Mouse (Mus musculus) embryonic facial prominence, embryonic 13.5 days (tissue): Measurements from ENCODE around the gene Arhgap8. TPM values are rescaled to one million over a fixed set of nuclear protein-coding genes. Genes with fewer than 3 reads are reported as not detected.

Experiments used
- ATAC-seq: fragments of 200-750 bp; cut with Nextera tagmentation; 2 replicates; pipeline ENCODE4 v1.8.0; 2017; ENCODE audit warnings: low read depth; ENCODE audit not compliant: insufficient number of reproducible peaks, insufficient read depth, low FRiP score, low TSS enrichment
- H3K27ac ChIP-seq: fragments of 300-500 bp; sonication (generic); 2 replicates; pipeline ENCODE4 v1.5.1; 2015; ENCODE audit warnings: moderate library complexity, mild to moderate bottlenecking, inconsistent platforms
- H3K27me3 ChIP-seq: fragments of 300-500 bp; sonication (generic); 2 replicates; pipeline ENCODE4 v1.6.1; 2015; ENCODE audit warnings: mild to moderate bottlenecking, inconsistent platforms
- H3K36me3 ChIP-seq: fragments of 300-500 bp; sonication (generic); 2 replicates; pipeline ENCODE4 v1.6.1; 2015; ENCODE audit warnings: mild to moderate bottlenecking, inconsistent platforms
- H3K4me1 ChIP-seq: fragments of 300-500 bp; sonication (generic); 2 replicates; pipeline ENCODE4 v1.6.1; 2015; ENCODE audit warnings: inconsistent platforms
- H3K4me2 ChIP-seq: fragments of 300-500 bp; sonication (generic); 2 replicates; pipeline ENCODE4 v1.6.1; 2015; ENCODE audit warnings: moderate library complexity, mild to moderate bottlenecking, inconsistent platforms
- H3K4me3 ChIP-seq: fragments of 300-500 bp; sonication (generic); 2 replicates; pipeline ENCODE4 v1.5.1; 2015; ENCODE audit warnings: mild to moderate bottlenecking, inconsistent platforms
- H3K9ac ChIP-seq: fragments of 300-500 bp; sonication (generic); 2 replicates; pipeline ENCODE4 v1.6.1; 2015; ENCODE audit warnings: mild to moderate bottlenecking, inconsistent platforms
- H3K9me3 ChIP-seq: fragments of 300-500 bp; sonication (generic); 2 replicates; pipeline ENCODE4 v1.6.1; 2016; ENCODE audit warnings: inconsistent platforms
- WGBS: fragments of 180-500 bp; shearing (Covaris S2); methylation state at CpG from one replicate; pipeline ENCODE4 v1.1.7; 2015; ENCODE audit warnings: mixed read lengths; 5-methylcytosine and 5-hydroxymethylcytosine counted together
- polyA plus RNA-seq: library from polyadenylated mRNA; unstranded; fragments of >200 nt; fragmentation: Nextera tagmentation; extraction: Ambion mirVana; gene quantifications from 2 replicates; pipeline ENCODE4 v1.2.1, GENCODE M21; 2015

The Arhgap8 gene
- 3.9 and 6.0 TPM in 2 replicates for polyA plus RNA-seq

GRCm38 (mm10) chr15:84719791-84720190 is at the start of gene Arhgap8:
Gene Arhgap8 (plus strand): TSS chr15:84720052.
- Histone ChIP-seq H3K27me3 (peaks cover 20% of the 10 kb centered on the region), H3K9ac (peak within 1 kb of the TSS; percentile 64), H3K36me3 (no peaks in the 10 kb centered on the region), H3K4me3 (peak within 1 kb of the TSS; percentile 43), H3K4me2 (peak within 1 kb of the TSS; percentile 83), H3K9me3 (no peaks in the 10 kb centered on the region), H3K27ac (peak within 1 kb of the TSS; percentile 44; the same call in 1 of the 2 replicates), H3K4me1 (peaks cover 23% of the 10 kb centered on the region)
- ATAC-seq = peak; percentile 73
- 1% methylated on average over 24 of the region's 24 CpGs for WGBS

- ATAC-seq = no peak
- H3K4me1 ChIP-seq = peaks cover 15% of the 10 kb centered on the region
- no peaks in the 10 kb centered on the region for H3K27me3 ChIP-seq
- no peaks in the 10 kb centered on the region for H3K9me3 ChIP-seq
- no peak overlapping the region for H3K9ac ChIP-seq
- no peak overlapping the region for H3K4me3 ChIP-seq
- H3K36me3 ChIP-seq = no peaks in the 10 kb centered on the region
- H3K27ac ChIP-seq = no peak overlapping the region
- 58% methylated on average over 4 of the region's 4 CpGs for WGBS
- no peak overlapping the region for H3K4me2 ChIP-seq
Measured at GRCm38 (mm10) chr15:84670657-84671055, 49.2 kb upstream of the Arhgap8 start.

GRCm38 (mm10) chr15:84671401-84672307 is 48.2 kb upstream of the Arhgap8 start:
- ATAC-seq = no peak
- H3K4me2 ChIP-seq = no peak overlapping the region
- no peak overlapping the region for H3K27ac ChIP-seq
- no peaks in the 10 kb centered on the region for H3K36me3 ChIP-seq
- H3K27me3 ChIP-seq = no peaks in the 10 kb centered on the region
- H3K9ac ChIP-seq = no peak overlapping the region
- H3K4me3 ChIP-seq = no peak overlapping the region
- peaks cover 9% of the 10 kb centered on the region for H3K4me1 ChIP-seq
- WGBS = 53% methylated on average over 9 of the region's 9 CpGs
- H3K9me3 ChIP-seq = no peaks in the 10 kb centered on the region

- no peaks in the 10 kb centered on the region for H3K27me3 ChIP-seq
- H3K4me1 ChIP-seq = peaks cover 9% of the 10 kb centered on the region
- no peak overlapping the region for H3K27ac ChIP-seq
- H3K4me3 ChIP-seq = no peak overlapping the region
- no peaks in the 10 kb centered on the region for H3K9me3 ChIP-seq
- ATAC-seq = no peak
- 73% methylated on average over 4 of the region's 4 CpGs for WGBS
- no peak overlapping the region for H3K9ac ChIP-seq
- H3K4me2 ChIP-seq = no peak overlapping the region
- no peaks in the 10 kb centered on the region for H3K36me3 ChIP-seq
Measured at GRCm38 (mm10) chr15:84672308-84672615, 47.6 kb upstream of the Arhgap8 start.

GRCm38 (mm10) chr15:84672616-84673015 is 47.2 kb upstream of the Arhgap8 start:
- WGBS = 64% methylated on average over 3 of the region's 3 CpGs

GRCm38 (mm10) chr15:84674329-84675067 is 45.4 kb upstream of the Arhgap8 start:
- Histone ChIP-seq H3K27ac (no peak overlapping the region), H3K4me1 (peaks cover 9% of the 10 kb centered on the region), H3K9me3 (no peaks in the 10 kb centered on the region), H3K9ac (no peak overlapping the region), H3K4me3 (no peak overlapping the region), H3K4me2 (no peak overlapping the region), H3K36me3 (no peaks in the 10 kb centered on the region), H3K27me3 (no peaks in the 10 kb centered on the region)
- 83% methylated on average over 11 of the region's 11 CpGs for WGBS
- ATAC-seq = no peak

More at GRCm38 (mm10) chr15:84672616-84673015, 47.2 kb upstream of the Arhgap8 start:
- H3K9me3 ChIP-seq = no peaks in the 10 kb centered on the region
- H3K9ac ChIP-seq = no peak overlapping the region
- no peak overlapping the region for H3K4me3 ChIP-seq
- peaks cover 9% of the 10 kb centered on the region for H3K4me1 ChIP-seq
- no peaks in the 10 kb centered on the region for H3K27me3 ChIP-seq
- H3K4me2 ChIP-seq = no peak overlapping the region
- no peaks in the 10 kb centered on the region for H3K36me3 ChIP-seq
- H3K27ac ChIP-seq = no peak overlapping the region
- ATAC-seq = no peak

GRCm38 (mm10) chr15:84675317-84675716 is 44.5 kb upstream of the Arhgap8 start:
- Histone ChIP-seq H3K36me3 (no peaks in the 10 kb centered on the region), H3K27me3 (peaks cover 7% of the 10 kb centered on the region), H3K4me1 (peaks cover 7% of the 10 kb centered on the region), H3K4me2 (no peak overlapping the region), H3K9ac (no peak overlapping the region), H3K4me3 (no peak overlapping the region), H3K27ac (no peak overlapping the region), H3K9me3 (no peaks in the 10 kb centered on the region)
- WGBS = 80% methylated on average over 8 of the region's 8 CpGs
- no peak for ATAC-seq

- H3K4me3 ChIP-seq = no peak overlapping the region
- WGBS = 52% methylated on average over 11 of the region's 11 CpGs
- ATAC-seq = no peak
- H3K9me3 ChIP-seq = no peaks in the 10 kb centered on the region
- no peak overlapping the region for H3K9ac ChIP-seq
- no peak overlapping the region for H3K4me2 ChIP-seq
- peaks cover 21% of the 10 kb centered on the region for H3K4me1 ChIP-seq
- H3K27me3 ChIP-seq = peaks cover 10% of the 10 kb centered on the region
- H3K36me3 ChIP-seq = no peaks in the 10 kb centered on the region
- H3K27ac ChIP-seq = no peak overlapping the region
Measured at GRCm38 (mm10) chr15:84677943-84678342, 41.9 kb upstream of the Arhgap8 start.

- Histone ChIP-seq H3K9ac (no peak overlapping the region), H3K4me3 (no peak overlapping the region), H3K4me1 (peaks cover 21% of the 10 kb centered on the region), H3K9me3 (no peaks in the 10 kb centered on the region), H3K4me2 (no peak overlapping the region), H3K36me3 (no peaks in the 10 kb centered on the region), H3K27ac (no peak overlapping the region), H3K27me3 (peaks cover 10% of the 10 kb centered on the region)
- ATAC-seq = no peak
- WGBS = 92% methylated on average over 4 of the region's 4 CpGs
Measured at GRCm38 (mm10) chr15:84679090-84679489, 40.8 kb upstream of the Arhgap8 start.

GRCm38 (mm10) chr15:84679794-84680193 is 40.1 kb upstream of the Arhgap8 start:
- Histone ChIP-seq H3K36me3 (no peaks in the 10 kb centered on the region), H3K9ac (no peak overlapping the region), H3K4me2 (no peak overlapping the region), H3K9me3 (no peaks in the 10 kb centered on the region), H3K4me1 (peaks cover 21% of the 10 kb centered on the region), H3K4me3 (no peak overlapping the region), H3K27ac (no peak overlapping the region), H3K27me3 (peaks cover 10% of the 10 kb centered on the region)
- ATAC-seq = no peak
- WGBS = 63% methylated on average over 3 of the region's 3 CpGs

GRCm38 (mm10) chr15:84680545-84681454 is 39.1 kb upstream of the Arhgap8 start:
- Histone ChIP-seq H3K4me3 (peak overlapping the region; percentile 68), H3K9ac (peak overlapping the region; percentile 76), H3K27me3 (peaks cover 10% of the 10 kb centered on the region), H3K4me2 (peak overlapping the region; percentile 96), H3K27ac (0 out of 2 replicates have a peak overlapping the region, but pooled peaks have one; percentile 33), H3K4me1 (peaks cover 21% of the 10 kb centered on the region), H3K9me3 (no peaks in the 10 kb centered on the region), H3K36me3 (no peaks in the 10 kb centered on the region)
- peak; percentile 50 for ATAC-seq
- WGBS = under 1% methylated on average over 65 of the region's 77 CpGs
